Mouse (Mus musculus) liver, adult 2 months (tissue): ENCODE results near the gene Slc26a11.

Experiments used
- CTCF ChIP-seq: fragments of 200-500 bp; IDR thresholded peaks from 2 replicates; pipeline ENCODE4 v1.5.1; 2011; ENCODE audit warnings: low read depth, low read length, control low read depth
- POLR2A ChIP-seq: fragments of 200-500 bp; IDR thresholded peaks from 2 replicates; pipeline ENCODE4 v1.6.1; 2011; ENCODE audit warnings: low read length, control low read depth; ENCODE audit not compliant: insufficient read depth; ENCODE audit errors: extremely low read depth

DNA sequence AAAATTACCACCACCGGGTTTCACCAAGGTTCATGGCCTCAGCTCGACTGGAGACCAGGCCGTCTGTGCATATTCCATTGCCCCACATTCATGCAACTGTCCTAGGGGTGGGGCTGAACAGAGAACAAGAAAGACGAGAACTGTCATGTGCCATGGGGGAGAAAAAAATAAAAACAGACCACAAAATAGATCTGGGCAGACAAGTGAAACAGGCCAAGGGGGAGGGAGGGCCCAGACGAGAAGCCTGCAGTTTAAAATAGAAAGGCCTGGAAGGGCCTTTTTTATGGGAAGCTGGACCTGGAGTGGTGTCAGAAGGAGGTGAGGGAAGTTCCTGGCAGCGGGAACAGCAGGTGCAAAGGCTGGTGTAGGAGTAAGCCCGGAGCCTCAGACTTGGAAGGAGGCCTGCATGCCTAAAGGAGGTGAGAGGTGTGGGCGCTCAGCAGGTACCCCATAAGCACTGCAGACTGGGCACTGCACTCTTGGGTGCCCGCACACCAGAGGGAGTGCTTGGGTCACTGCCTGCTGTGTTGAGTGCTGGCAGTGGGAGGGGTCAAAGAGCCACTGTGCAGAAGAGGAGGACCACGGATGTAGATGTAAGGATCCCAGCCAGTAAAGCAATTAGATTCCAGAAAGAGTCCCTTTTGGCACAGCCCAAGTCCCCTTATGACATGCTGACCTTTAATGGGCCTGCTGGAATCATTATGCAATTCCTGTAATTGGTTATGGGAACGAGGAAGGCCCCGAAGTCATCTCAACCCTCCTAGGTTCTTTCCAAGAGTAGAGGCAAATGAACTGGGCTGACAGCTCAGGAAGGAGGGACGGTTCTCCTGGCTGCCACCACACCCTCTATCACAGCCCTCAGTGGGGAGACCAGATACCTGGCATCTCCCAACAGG lies 48.3 kb upstream of the Slc26a11 start:
- no peak for TF ChIP-seq POLR2A
- no peak for TF ChIP-seq CTCF
